Mouse (Mus musculus) G1E (cell line): ENCODE data around the gene Madd. TPM values are rescaled to one million over a fixed set of nuclear protein-coding genes. Genes with fewer than 3 reads are reported as not detected.

Source experiments
- ATAC-seq: 2 replicates; pipeline ENCODE4 v1.8.0; 2016; ENCODE audit warnings: mild to moderate bottlenecking; ENCODE audit not compliant: insufficient number of reproducible peaks, poor library complexity, low FRiP score, severe bottlenecking; ENCODE audit errors: extremely low read depth
- DNase-seq: peaks from one replicate; pipeline ENCODE4 v3.0.0; 2012; ENCODE audit warnings: low spot score
- H3K27me3 ChIP-seq: 2 replicates; pipeline ENCODE4 v1.6.1; 2012; ENCODE audit warnings: mild to moderate bottlenecking, low read length, inconsistent platforms; ENCODE audit not compliant: insufficient read depth
- H3K36me3 ChIP-seq: replicated peaks from 2 replicates; pipeline ENCODE3; 2012; ENCODE audit warnings: mild to moderate bottlenecking, inconsistent platforms
- H3K4me1 ChIP-seq: 2 replicates; pipeline ENCODE4 v1.6.1; 2012; ENCODE audit warnings: low read depth, low read length, inconsistent platforms, mixed read lengths; ENCODE audit not compliant: insufficient read depth
- H3K4me3 ChIP-seq: 2 replicates; pipeline ENCODE4 v1.5.1; 2012; ENCODE audit warnings: low read depth, mild to moderate bottlenecking, inconsistent platforms, low read length, moderate library complexity, mixed read lengths
- H3K9me3 ChIP-seq: replicated peaks from 2 replicates; pipeline ENCODE4 v1.6.1; 2012; ENCODE audit warnings: inconsistent platforms
- CTCF ChIP-seq: IDR thresholded peaks from 2 replicates; pipeline ENCODE4 v1.5.1; 2012; ENCODE audit warnings: low read depth, low read length, inconsistent platforms, mixed read lengths
- GATA1 ChIP-seq: IDR thresholded peaks from 2 replicates; pipeline ENCODE4 v1.6.1; 2012; ENCODE audit warnings: borderline replicate concordance, low read length, inconsistent platforms, mixed read lengths
- GATA2 ChIP-seq: IDR thresholded peaks from 2 replicates; pipeline ENCODE4 v1.6.1; 2012; ENCODE audit warnings: low read depth, low read length, inconsistent platforms, borderline replicate concordance
- POLR2AphosphoS5 ChIP-seq: IDR thresholded peaks from 2 replicates; pipeline ENCODE4 v1.6.1; 2012; ENCODE audit warnings: low read depth, low read length, inconsistent platforms; ENCODE audit not compliant: insufficient replicate concordance
- TAL1 ChIP-seq: conservative IDR thresholded peaks from 2 replicates; pipeline ENCODE4 v1.6.1; 2012; ENCODE audit warnings: low read depth, low read length, inconsistent platforms, mixed read lengths
- polyA plus RNA-seq: library from polyadenylated mRNA; stranded (reverse); fragments of >175 nt; gene quantifications from 2 replicates; pipeline ENCODE4 v1.2.3, GENCODE M21; 2012
- total RNA-seq, 2 experiments: library from RNA; stranded (forward) in 1 of 2; stranded (reverse) in 1 of 2; fragments of 200-1000 nt in 1 of 2; fragments of >200 nt in 1 of 2; fragmentation: Nextera tagmentation in 1 of 2; gene quantifications; 2 replicates each; pipeline ENCODE4 v1.2.3; 2014 to 2017

The Madd gene
- total and polyA plus RNA-seq, 3 experiments = 10.4 to 26.7 (median 18.0) TPM

- DNase-seq = peak; percentile 37
- Histone ChIP-seq H3K36me3 (no peaks in the 10 kb centered on the region), H3K27me3 (peaks cover 59% of the 10 kb centered on the region), H3K4me3 (peak overlapping the region; percentile 11; the same call in 1 of the 2 replicates), H3K4me1 (peaks cover 12% of the 10 kb centered on the region), H3K9me3 (no peaks in the 10 kb centered on the region)
- TF ChIP-seq CTCF (no peak), GATA2 (no peak), TAL1 (no peak), GATA1 (no peak), POLR2AphosphoS5 (no peak)
- no peak for ATAC-seq
Measured at GRCm38 (mm10) chr2:91194624-91195332, 11.1 kb upstream of the Madd start.

GRCm38 (mm10) chr2:91190501-91190900 is 6.9 kb upstream of the Madd start:
- DNase-seq = no peak
- Histone ChIP-seq H3K9me3 (no peaks in the 10 kb centered on the region), H3K4me1 (peaks cover 23% of the 10 kb centered on the region), H3K27me3 (peaks cover 49% of the 10 kb centered on the region), H3K36me3 (no peaks in the 10 kb centered on the region), H3K4me3 (no peak overlapping the region)
- no peak for TF ChIP-seq GATA1
- no peak for TF ChIP-seq GATA2
- TF ChIP-seq TAL1 = no peak
- ATAC-seq = no peak

GRCm38 (mm10) chr2:91187431-91187830 is 3.8 kb upstream of the Madd start:
- H3K36me3 ChIP-seq = no peaks in the 10 kb centered on the region
- H3K9me3 ChIP-seq = no peaks in the 10 kb centered on the region
- peaks cover 27% of the 10 kb centered on the region for H3K4me1 ChIP-seq
- no peak overlapping the region for H3K4me3 ChIP-seq
- peaks cover 24% of the 10 kb centered on the region for H3K27me3 ChIP-seq
- ATAC-seq = no peak
- no peak for DNase-seq
- TF ChIP-seq CTCF (no peak), GATA1 (no peak), GATA2 (no peak), TAL1 (no peak), POLR2AphosphoS5 (no peak)

GRCm38 (mm10) chr2:91186208-91186607 is 2.6 kb upstream of the Madd start:
- no peak overlapping the region for H3K4me3 ChIP-seq
- no peaks in the 10 kb centered on the region for H3K9me3 ChIP-seq
- ATAC-seq (no peak), DNase-seq (no peak)
- H3K4me1 ChIP-seq = peaks cover 35% of the 10 kb centered on the region
- no peak for TF ChIP-seq TAL1
- TF ChIP-seq GATA2 = no peak
- no peak for TF ChIP-seq CTCF
- no peak for TF ChIP-seq POLR2AphosphoS5
- TF ChIP-seq GATA1 = no peak
- H3K36me3 ChIP-seq = no peaks in the 10 kb centered on the region
- H3K27me3 ChIP-seq = peaks cover 14% of the 10 kb centered on the region

- Histone ChIP-seq H3K36me3 (peaks cover 15% of the 10 kb centered on the region), H3K4me1 (peaks cover 41% of the 10 kb centered on the region), H3K4me3 (peak overlapping the region; percentile 85), H3K27me3 (no peaks in the 10 kb centered on the region), H3K9me3 (no peaks in the 10 kb centered on the region)
- peak; percentile 81 for ATAC-seq
- DNase-seq = peak; percentile 87
- TF ChIP-seq POLR2AphosphoS5 (0 out of 2 replicates have a peak, but pooled peaks have one; percentile 73), TAL1 (no peak)
Measured at GRCm38 (mm10) chr2:91183148-91183513, 506 bp downstream of the Madd start.

GRCm38 (mm10) chr2:91182405-91183147 is 1.1 kb downstream of the Madd start:
- no peaks in the 10 kb centered on the region for H3K27me3 ChIP-seq
- H3K4me1 ChIP-seq = peaks cover 41% of the 10 kb centered on the region
- peaks cover 20% of the 10 kb centered on the region for H3K36me3 ChIP-seq
- H3K9me3 ChIP-seq = no peaks in the 10 kb centered on the region
- DNase-seq (peak; percentile 77), ATAC-seq (peak; percentile 59)
- peak overlapping the region; percentile 85 for H3K4me3 ChIP-seq
- TF ChIP-seq GATA2 (no peak), GATA1 (no peak), POLR2AphosphoS5 (no peak), TAL1 (no peak), CTCF (no peak)
